Mouse (Mus musculus) kidney, adult 11 months (tissue): ENCODE measurements at regions not wholly inside any gene's neighbourhood (a gene's known extent, or its start where the extent isn't known, plus 50 kb on each side); places are given as distances from the start of the nearest gene placed in this dataset.

ENCODE experiments used
- DNase-seq: peaks from one replicate; pipeline ENCODE4 v3.0.0; 2022

- DNase-seq: no peak
Observed at GRCm38 (mm10) chr2:74463407-74463806, 115.8 kb downstream of the Lnpk start.

GRCm38 (mm10) chr2:74461211-74461844 lies 117.9 kb downstream of the Lnpk start:
- no peak for DNase-seq

GRCm38 (mm10) chr2:74454431-74454830 lies 124.8 kb downstream of the Lnpk start:
- no peak for DNase-seq

GRCm38 (mm10) chr2:74452679-74453078 lies 126.6 kb downstream of the Lnpk start:
- no peak for DNase-seq

GRCm38 (mm10) chr2:74451578-74451977 lies 127.7 kb downstream of the Lnpk start:
- peak; percentile 19 for DNase-seq

GRCm38 (mm10) chr2:74451038-74451437 lies 128.2 kb downstream of the Lnpk start:
- DNase-seq: no peak

GRCm38 (mm10) chr2:74450064-74450765 lies 129.0 kb downstream of the Lnpk start:
- no peak for DNase-seq

- peak; percentile 2 for DNase-seq
Observed at GRCm38 (mm10) chr2:74435184-74435911, 143.9 kb downstream of the Lnpk start.

- DNase-seq: peak; percentile 4
Observed at GRCm38 (mm10) chr2:74426746-74427145, 152.5 kb downstream of the Lnpk start.

- no peak for DNase-seq
Observed at GRCm38 (mm10) chr2:74424726-74425125, 154.5 kb downstream of the Lnpk start.

GRCm38 (mm10) chr2:74416097-74416496 lies 163.1 kb downstream of the Lnpk start:
- no peak for DNase-seq

GRCm38 (mm10) chr2:74414721-74415120 lies 164.5 kb downstream of the Lnpk start:
- no peak for DNase-seq

GRCm38 (mm10) chr2:74409856-74410404 lies 169.3 kb downstream of the Lnpk start:
- peak; percentile 4 for DNase-seq

- no peak for DNase-seq
Observed at GRCm38 (mm10) chr2:74404493-74404892, 174.7 kb downstream of the Lnpk start.

GRCm38 (mm10) chr2:74391064-74391463 lies 188.2 kb downstream of the Lnpk start:
- no peak for DNase-seq

- no peak for DNase-seq
Observed at GRCm38 (mm10) chr2:74388078-74388477, 191.2 kb downstream of the Lnpk start.

- DNase-seq: no peak
Observed at GRCm38 (mm10) chr2:74384918-74385317, 194.3 kb downstream of the Lnpk start.

GRCm38 (mm10) chr2:74380574-74381287 lies 198.5 kb downstream of the Lnpk start:
- DNase-seq: no peak

GRCm38 (mm10) chr2:74378709-74379108 lies 200.5 kb downstream of the Lnpk start:
- DNase-seq: no peak

- DNase-seq: no peak
Observed at GRCm38 (mm10) chr2:74373938-74374337, 205.3 kb downstream of the Lnpk start.

GRCm38 (mm10) chr2:74373056-74373455 lies 206.2 kb downstream of the Lnpk start:
- no peak for DNase-seq

GRCm38 (mm10) chr2:74363255-74363654 lies 216.0 kb downstream of the Lnpk start:
- DNase-seq: no peak

- DNase-seq: no peak
Observed at GRCm38 (mm10) chr2:74354591-74354990, 224.6 kb downstream of the Lnpk start.
